Mouse (Mus musculus): ENCODE data around the gene Sdk1.

DNA sequence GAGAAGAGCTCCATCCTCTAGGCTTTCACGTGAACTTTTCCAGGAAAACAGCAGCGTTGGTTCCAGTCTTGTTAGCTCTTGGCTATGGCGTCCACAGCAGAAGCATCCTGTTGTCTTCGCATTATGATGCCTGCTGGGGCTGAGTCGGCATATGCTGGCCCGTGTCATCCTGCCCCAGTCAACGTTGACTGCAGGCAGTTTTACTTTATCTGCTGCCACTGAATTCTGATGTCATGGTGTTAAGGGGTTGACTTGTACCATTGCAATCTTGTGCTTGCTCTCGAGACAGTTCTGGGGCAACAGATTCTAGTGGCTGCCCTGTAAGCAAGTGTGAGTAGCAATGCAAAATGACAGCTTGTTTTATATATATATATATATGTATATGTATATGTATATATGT lies 153.3 kb downstream of the Sdk1 start:
- TF ChIP-seq CTCF (IDR thresholded peaks at IDR 0.05): no peak
- no peak for TF ChIP-seq EP300 (IDR thresholded peaks at IDR 0.05; ENCODE audit: insufficient read depth, low read depth, low read length)
- no peak for TF ChIP-seq POLR2A (IDR thresholded peaks at IDR 0.05; ENCODE audit: insufficient read depth, low read depth, low read length)

Data from heart, adult 2 months (tissue).